Mouse (Mus musculus): ENCODE data around the gene C2cd2l. TPM values are rescaled to one million over a fixed set of nuclear protein-coding genes. Genes with fewer than 3 reads are reported as not detected.
A peak's percentile ranks its signal among the peaks of the same experiment; 100 is the strongest.

The C2cd2l gene
- total and polyA plus RNA-seq, 3 experiments, result 4.7 to 10.9 TPM; not detected in 1

GRCm38 (mm10) chr9:44361190-44361917, 41.3 kb upstream of the C2cd2l start, which contains the start of gene Vps11 (continued):
- TF ChIP-seq NELFE (IDR thresholded peaks at IDR 0.05; ENCODE audit: low read depth, low read length) (peak; percentile 83), RCOR1 (IDR thresholded peaks at IDR 0.05; ENCODE audit: low read depth, low read length) (no peak), MYC (IDR thresholded peaks at IDR 0.05; ENCODE audit: low read depth, low read length) (peak; percentile 74; the same call in 1 of the 2 replicates), POLR2AphosphoS5 (IDR thresholded peaks at IDR 0.05; ENCODE audit: borderline replicate concordance, low read depth, low read length) (0 out of 2 replicates have a peak, but pooled peaks have one; percentile 65), USF1 (IDR thresholded peaks at IDR 0.05; ENCODE audit: low read depth, low read length) (peak; percentile 99), POLR2A (IDR thresholded peaks at IDR 0.05; ENCODE audit: control insufficient read depth in 1 of 2, insufficient read depth in 1 of 2, low read depth in 1 of 2, low read length in 2 of 2, poor library complexity in 1 of 2) (peak; percentile 59 to 95), MXI1 (IDR thresholded peaks at IDR 0.05; ENCODE audit: low read depth, low read length) (peak; percentile 90), HCFC1 (IDR thresholded peaks at IDR 0.05; ENCODE audit: low read depth, low read length) (peak; percentile 91), POLR2AphosphoS2 (IDR thresholded peaks at IDR 0.05; ENCODE audit: low read length) (peak; percentile 73; the same call in 1 of the 2 replicates), BHLHE40 (IDR thresholded peaks at IDR 0.05; ENCODE audit: borderline replicate concordance, low read depth, low read length) (peak; percentile 85; the same call in 1 of the 2 replicates), CHD1 (IDR thresholded peaks at IDR 0.05; ENCODE audit: low read depth, low read length) (no peak), KAT2A (conservative IDR thresholded peaks at IDR 0.05; ENCODE audit: low read depth, low read length) (no peak; the same call in 1 of the 2 replicates), SIN3A (IDR thresholded peaks at IDR 0.05; ENCODE audit: low read length) (peak; percentile 99)

DNA sequence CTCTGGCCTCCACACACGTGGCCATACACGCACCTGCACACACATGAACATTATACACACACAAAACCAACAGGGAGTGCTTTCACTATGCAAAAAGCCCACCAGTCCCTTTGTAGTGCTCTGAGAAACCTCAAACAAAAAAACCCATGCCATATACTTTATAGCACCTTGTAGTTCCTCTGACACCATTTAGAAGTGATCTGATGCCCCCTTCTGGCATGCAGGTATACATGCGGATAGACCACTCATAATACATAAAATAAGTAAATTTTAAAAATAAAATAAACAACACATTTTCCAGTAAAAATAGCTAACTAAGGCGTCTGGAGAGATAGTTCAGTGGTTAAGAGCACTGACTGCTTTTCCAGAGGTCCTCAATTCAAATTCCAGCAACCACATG, 37.1 kb upstream of the C2cd2l start:
- Histone ChIP-seq H3K4me3 (ENCODE audit: control insufficient read depth in 1 of 2, insufficient read depth in 1 of 2, low read depth in 2 of 2, low read length in 2 of 2) (no peak overlapping the region), H3K27me3 (ENCODE audit: control insufficient read depth in 1 of 2, insufficient read depth in 2 of 2, low read length in 2 of 2) (no peaks in the 10 kb centered on the region), H3K9me3 (replicated peaks; ENCODE audit: insufficient read depth, low read length) (no peaks in the 10 kb centered on the region), H3K79me2 (ENCODE audit: control insufficient read depth, insufficient read depth, low read length, poor library complexity) (peaks cover 12% of the 10 kb centered on the region), H3K4me1 (ENCODE audit: control insufficient read depth in 1 of 2, insufficient read depth in 2 of 2, low read length in 2 of 2) (peaks cover 0 to 2% of the 10 kb centered on the region in 2 experiments; a peak in 1 of 4 replicates), H3K36me3 (ENCODE audit: control insufficient read depth in 1 of 2, insufficient read depth in 2 of 2, low read length in 2 of 2) (peaks cover 5 to 10% of the 10 kb centered on the region in 2 experiments), H3K27ac (ENCODE audit: control insufficient read depth, low read depth, low read length) (no peak overlapping the region), H3K9ac (ENCODE audit: control insufficient read depth, low read depth, low read length, poor library complexity, severe bottlenecking) (no peak overlapping the region)
- TF ChIP-seq GABPA (IDR thresholded peaks at IDR 0.05; ENCODE audit: low read depth, low read length), result no peak
- no peak for TF ChIP-seq NRF1 (IDR thresholded peaks at IDR 0.05; ENCODE audit: insufficient read depth, low read depth, low read length, poor library complexity, severe bottlenecking)
- peak; percentile 26 to 74 (median 54); a peak in 5 of 6 replicates for TF ChIP-seq CTCF (IDR thresholded peaks at IDR 0.05 in 2 of 3, conservative IDR thresholded peaks at IDR 0.05 in 1 of 3; ENCODE audit: control insufficient read depth in 1 of 3, insufficient read depth in 1 of 3, low read depth in 2 of 3, low read length in 3 of 3, poor library complexity in 1 of 3, severe bottlenecking in 1 of 3)
- peak; percentile 78 for TF ChIP-seq SMC3 (IDR thresholded peaks at IDR 0.05; ENCODE audit: low read depth, low read length)
- peak; percentile 83 for TF ChIP-seq RAD21 (IDR thresholded peaks at IDR 0.05; ENCODE audit: low read depth, low read length)
- TF ChIP-seq BHLHE40 (IDR thresholded peaks at IDR 0.05; ENCODE audit: borderline replicate concordance, low read depth, low read length), result no peak
- peak; percentile 32; the same call in 1 of the 2 replicates for TF ChIP-seq SIN3A (IDR thresholded peaks at IDR 0.05; ENCODE audit: low read length)
- TF ChIP-seq ZC3H11A (IDR thresholded peaks at IDR 0.05; ENCODE audit: low read depth, low read length), result peak; percentile 78
- no peak for TF ChIP-seq NELFE (IDR thresholded peaks at IDR 0.05; ENCODE audit: low read depth, low read length)
- no peak for TF ChIP-seq TCF12 (IDR thresholded peaks at IDR 0.05; ENCODE audit: low read depth, low read length)
- TF ChIP-seq ZNF384 (IDR thresholded peaks at IDR 0.05; ENCODE audit: low read depth, low read length), result peak; percentile 50; the same call in 1 of the 2 replicates
- no peak for TF ChIP-seq MYC (IDR thresholded peaks at IDR 0.05; ENCODE audit: low read depth, low read length)
- TF ChIP-seq HCFC1 (IDR thresholded peaks at IDR 0.05; ENCODE audit: low read depth, low read length), result no peak
- TF ChIP-seq EP300 (IDR thresholded peaks at IDR 0.05; ENCODE audit: low read depth in 1 of 2, low read length in 2 of 2), result no peak
- peak; percentile 73 for DNase-seq (ENCODE audit: low read depth, low spot score)

All from MEL (cell line).